Mouse (Mus musculus) kidney, postnatal 25 days (tissue): ENCODE results near the gene Rps25.
A peak's percentile ranks its signal among the peaks of the same experiment; 100 is the strongest.
"Not testable (repeated sequence)": the region's sequence is repeated elsewhere in the genome, so short reads cannot be mapped to it uniquely, and the experiment has no call there.

ENCODE experiments used
- DNase-seq, 2 experiments: peaks; one replicate each; pipeline ENCODE4 v3.0.0; 2021; ENCODE audit warnings: mixed read lengths in 2 of 2

Gene Rps25

GRCm38 (mm10) chr9:44406906-44407751 lies at the start of gene Rps25, which contains the start of gene Trappc4:
Gene Rps25, plus strand, starts transcription at chr9:44407139.
Gene Trappc4, minus strand, starts transcription at chr9:44407600.
- DNase-seq, result peak; percentile 95 to 97

GRCm38 (mm10) chr9:44357207-44357606 lies 49.7 kb upstream of the Rps25 start:
- DNase-seq, result no peak

GRCm38 (mm10) chr9:44361190-44361917 lies 45.6 kb upstream of the Rps25 start, which contains the start of gene Vps11:
Gene Vps11, minus strand, starts transcription at chr9:44361670.
- DNase-seq, result peak; percentile 97

GRCm38 (mm10) chr9:44361931-44362330 lies 45.0 kb upstream of the Rps25 start:
- not testable (repeated sequence) for DNase-seq

- peak in 1 of 2 experiments; percentile 62 for DNase-seq
Measured at GRCm38 (mm10) chr9:44364480-44364879, 42.5 kb upstream of the Rps25 start.

- no peak for DNase-seq
Measured at GRCm38 (mm10) chr9:44373386-44373785, 33.6 kb upstream of the Rps25 start.

GRCm38 (mm10) chr9:44376141-44376540 lies 30.8 kb upstream of the Rps25 start:
- no peak for DNase-seq

- not testable (repeated sequence) for DNase-seq
Measured at GRCm38 (mm10) chr9:44377335-44377734, 29.6 kb upstream of the Rps25 start.

- no peak for DNase-seq
Measured at GRCm38 (mm10) chr9:44378153-44378730, 28.7 kb upstream of the Rps25 start.

GRCm38 (mm10) chr9:44379054-44379834 lies 27.7 kb upstream of the Rps25 start, which contains the start of gene Hyou1:
Gene Hyou1, plus strand, starts transcription at chr9:44379490.
- peak; percentile 99 to 100 for DNase-seq

GRCm38 (mm10) chr9:44379862-44380261 lies 27.1 kb upstream of the Rps25 start:
- peak in 1 of 2 experiments; percentile 51 for DNase-seq

GRCm38 (mm10) chr9:44384596-44384995 lies 22.3 kb upstream of the Rps25 start:
- no peak for DNase-seq

- peak; percentile 57 to 62 for DNase-seq
Measured at GRCm38 (mm10) chr9:44387221-44387620, 19.7 kb upstream of the Rps25 start.

- peak; percentile 66 to 72 for DNase-seq
Measured at GRCm38 (mm10) chr9:44389273-44389672, 17.7 kb upstream of the Rps25 start.

- DNase-seq, result peak; percentile 82 to 91
Measured at GRCm38 (mm10) chr9:44391466-44391865, 15.5 kb upstream of the Rps25 start.

- peak; percentile 97 to 99 for DNase-seq
Measured at GRCm38 (mm10) chr9:44396684-44397411, 10.1 kb upstream of the Rps25 start, which contains the start of gene Slc37a4. Gene Slc37a4, plus strand, starts transcription at chr9:44396852.

- DNase-seq, result peak; percentile 81 to 91
Measured at GRCm38 (mm10) chr9:44398087-44398486, 8.9 kb upstream of the Rps25 start.

GRCm38 (mm10) chr9:44398551-44398950 lies 8.4 kb upstream of the Rps25 start:
- DNase-seq, result no peak

- DNase-seq, result peak; percentile 18 to 55
Measured at GRCm38 (mm10) chr9:44399114-44399794, 7.7 kb upstream of the Rps25 start.

- peak; percentile 49 to 70 for DNase-seq
Measured at GRCm38 (mm10) chr9:44399795-44400114, 7.2 kb upstream of the Rps25 start.

GRCm38 (mm10) chr9:44401081-44401480 lies 5.9 kb upstream of the Rps25 start:
- DNase-seq, result peak; percentile 74 to 93
